Mouse (Mus musculus) inflammation-experienced regulatory T-cells, adult 16 weeks (primary cell): ENCODE measurements around the gene Olfr835. TPM values are rescaled to one million over a fixed set of nuclear protein-coding genes. Genes with fewer than 3 reads are reported as not detected.

Experiments used
- polyA plus RNA-seq: library from polyadenylated mRNA; unstranded; fragments of 100-300 nt; shearing (Covaris generic); gene quantifications from one replicate; pipeline ENCODE4 v1.2.1, GENCODE M21; 2017

Gene Olfr835
- polyA plus RNA-seq = not detected

GRCm38 (mm10) chr9:19032435-19032834, at the start of gene Olfr835:
Gene Olfr835 (plus strand): TSS chr9:19032735.

DNA sequence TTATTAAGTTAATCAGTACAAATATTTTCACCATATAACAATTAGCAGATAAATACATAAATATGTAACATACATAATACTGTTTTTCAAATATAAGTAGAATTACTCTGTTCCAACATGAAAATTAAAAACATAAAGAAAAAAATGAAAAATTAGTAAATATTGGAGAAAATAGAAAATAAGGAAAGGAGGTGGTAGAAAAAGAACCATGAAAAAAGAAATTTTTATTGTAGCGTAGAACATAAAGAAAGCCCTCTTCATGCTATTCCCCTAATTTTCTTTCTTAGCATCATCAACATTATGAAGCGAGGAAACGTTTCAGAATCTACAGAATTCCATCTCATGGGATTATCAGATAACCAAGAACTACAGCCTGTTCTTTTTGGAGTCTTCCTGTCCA, 44.8 kb upstream of the Olfr835 start, which contains the start of gene Olfr834:
Gene Olfr834, plus strand, starts transcription at position 301 of the 400 bp plus-strand sequence.

Other genes starting within 250 kb of the Olfr835 start
- gene Olfr828, start 213.2 kb upstream of the Olfr835 start, polyA plus RNA-seq = not detected
- not detected for gene Olfr829, start 177.8 kb upstream of the Olfr835 start, polyA plus RNA-seq
- not detected for gene Olfr830, start 158.0 kb upstream of the Olfr835 start, polyA plus RNA-seq
- not detected for gene Olfr832, start 95.6 kb upstream of the Olfr835 start, polyA plus RNA-seq
- not detected for gene Olfr834, start 44.7 kb upstream of the Olfr835 start, polyA plus RNA-seq
- gene Olfr836, start 87.6 kb downstream of the Olfr835 start, polyA plus RNA-seq = not detected
- gene Olfr837, start 103.6 kb downstream of the Olfr835 start, polyA plus RNA-seq = not detected
- not detected for gene Olfr839-ps1, start 144.6 kb downstream of the Olfr835 start, polyA plus RNA-seq
- gene Olfr843, start 219.3 kb downstream of the Olfr835 start, polyA plus RNA-seq = not detected